Mouse (Mus musculus): Measurements from ENCODE around the gene Ociad1. TPM values are rescaled to one million over a fixed set of nuclear protein-coding genes. Genes with fewer than 3 reads are reported as not detected.
A peak's percentile ranks its signal among the peaks of the same experiment; 100 is the strongest.

Gene Ociad1
- polyA plus RNA-seq (2016; fragmentation: Nextera tagmentation; extraction: Ambion mirVana): 161 and 163 TPM in 2 replicates

- Histone ChIP-seq H3K4me3 (peak within 1 kb of the TSS; percentile 81), H3K27me3 (ENCODE audit: poor library complexity, severe bottlenecking) (no peaks in the 10 kb centered on the region), H3K4me1 (peaks cover 28% of the 10 kb centered on the region), H3K27ac (peak within 1 kb of the TSS; percentile 97), H3K9me3 (no peaks in the 10 kb centered on the region), H3K36me3 (replicated peaks) (peaks cover 35% of the 10 kb centered on the region)
- WGBS: under 1% methylated on average over 58 of the region's 58 CpGs
- peak; percentile 99 for DNase-seq (ENCODE audit: extremely low spot score, low spot score)
These were observed at the start of gene Ociad1 for GRCm38 (mm10) chr5:73292502-73293457. Gene Ociad1 (plus strand): TSS chr5:73292784.

- no peaks in the 10 kb centered on the region for H3K9me3 ChIP-seq
- H3K4me1 ChIP-seq: no peaks in the 10 kb centered on the region; the same call in 1 of the 2 replicates
- no peaks in the 10 kb centered on the region for H3K27me3 ChIP-seq (ENCODE audit: poor library complexity, severe bottlenecking)
- DNase-seq (ENCODE audit: extremely low spot score, low spot score): no peak
- 88% methylated on average over 13 of the region's 13 CpGs for WGBS
- H3K36me3 ChIP-seq (replicated peaks): peaks cover 2% of the 10 kb centered on the region; the same call in 1 of the 2 replicates
- H3K27ac ChIP-seq: no peak overlapping the region
- no peak overlapping the region for H3K4me3 ChIP-seq
These were observed 48.2 kb upstream of the Ociad1 start for GRCm38 (mm10) chr5:73244403-73244802.

- no peaks in the 10 kb centered on the region for H3K9me3 ChIP-seq
- peaks cover 5% of the 10 kb centered on the region; the same call in 1 of the 2 replicates for H3K36me3 ChIP-seq (replicated peaks)
- H3K27me3 ChIP-seq (ENCODE audit: poor library complexity, severe bottlenecking): no peaks in the 10 kb centered on the region
- H3K4me3 ChIP-seq: no peak overlapping the region
- H3K4me1 ChIP-seq: no peaks in the 10 kb centered on the region; the same call in 1 of the 2 replicates
- no peak for DNase-seq (ENCODE audit: extremely low spot score, low spot score)
- WGBS: 94% methylated on average over 6 of the region's 6 CpGs
- no peak overlapping the region for H3K27ac ChIP-seq
These were observed 46.2 kb upstream of the Ociad1 start for GRCm38 (mm10) chr5:73246414-73246813.

GRCm38 (mm10) chr5:73248211-73248610 is 44.4 kb upstream of the Ociad1 start:
- peaks cover 3% of the 10 kb centered on the region; the same call in 1 of the 2 replicates for H3K36me3 ChIP-seq (replicated peaks)
- H3K4me3 ChIP-seq: no peak overlapping the region
- H3K9me3 ChIP-seq: no peaks in the 10 kb centered on the region
- no peaks in the 10 kb centered on the region for H3K27me3 ChIP-seq (ENCODE audit: poor library complexity, severe bottlenecking)
- WGBS: 79% methylated on average over 8 of the region's 8 CpGs
- H3K27ac ChIP-seq: no peak overlapping the region
- no peak for DNase-seq (ENCODE audit: extremely low spot score, low spot score)
- 0 out of 2 replicates have a peak, but pooled peaks cover 6% of the 10 kb centered on the region for H3K4me1 ChIP-seq

GRCm38 (mm10) chr5:73249341-73249740 is 43.2 kb upstream of the Ociad1 start:
- no peak overlapping the region for H3K4me3 ChIP-seq
- peaks cover 3% of the 10 kb centered on the region; the same call in 1 of the 2 replicates for H3K36me3 ChIP-seq (replicated peaks)
- H3K9me3 ChIP-seq: no peaks in the 10 kb centered on the region
- WGBS: 92% methylated on average over 4 of the region's 4 CpGs
- H3K27ac ChIP-seq: no peak overlapping the region
- peaks cover 18% of the 10 kb centered on the region for H3K4me1 ChIP-seq
- no peak for DNase-seq (ENCODE audit: extremely low spot score, low spot score)
- no peaks in the 10 kb centered on the region for H3K27me3 ChIP-seq (ENCODE audit: poor library complexity, severe bottlenecking)

- no peak for DNase-seq (ENCODE audit: extremely low spot score, low spot score)
- peaks cover 33% of the 10 kb centered on the region for H3K4me1 ChIP-seq
- H3K27me3 ChIP-seq (ENCODE audit: poor library complexity, severe bottlenecking): no peaks in the 10 kb centered on the region; the same call in 1 of the 2 replicates
- H3K36me3 ChIP-seq (replicated peaks): peaks cover 3% of the 10 kb centered on the region; the same call in 1 of the 2 replicates
- no peak overlapping the region for H3K4me3 ChIP-seq
- no peaks in the 10 kb centered on the region for H3K9me3 ChIP-seq
- H3K27ac ChIP-seq: no peak overlapping the region
These were observed 39.8 kb upstream of the Ociad1 start for GRCm38 (mm10) chr5:73252739-73253138.

GRCm38 (mm10) chr5:73254660-73255059 is 37.9 kb upstream of the Ociad1 start:
- DNase-seq (ENCODE audit: extremely low spot score, low spot score): no peak
- H3K27ac ChIP-seq: peak overlapping the region; percentile 97

GRCm38 (mm10) chr5:73255321-73256251 is 37.0 kb upstream of the Ociad1 start:
- WGBS: under 1% methylated on average over 115 of the region's 129 CpGs
- peak overlapping the region; percentile 97 for H3K27ac ChIP-seq
- peaks cover 33% of the 10 kb centered on the region for H3K4me1 ChIP-seq
- H3K27me3 ChIP-seq (ENCODE audit: poor library complexity, severe bottlenecking): peaks cover 4% of the 10 kb centered on the region; the same call in 1 of the 2 replicates
- DNase-seq (ENCODE audit: extremely low spot score, low spot score): peak; percentile 66
- H3K36me3 ChIP-seq (replicated peaks): no peaks in the 10 kb centered on the region
- H3K4me3 ChIP-seq: peak overlapping the region; percentile 93
- no peaks in the 10 kb centered on the region for H3K9me3 ChIP-seq

More at GRCm38 (mm10) chr5:73254660-73255059, 37.9 kb upstream of the Ociad1 start:
- H3K4me1 ChIP-seq: peaks cover 33% of the 10 kb centered on the region
- 0 out of 2 replicates have a peak, but pooled peaks cover 3% of the 10 kb centered on the region for H3K36me3 ChIP-seq (replicated peaks)
- peaks cover 4% of the 10 kb centered on the region; the same call in 1 of the 2 replicates for H3K27me3 ChIP-seq (ENCODE audit: poor library complexity, severe bottlenecking)
- H3K4me3 ChIP-seq: peak overlapping the region; percentile 93
- WGBS: 65% methylated on average over 5 of the region's 5 CpGs
- H3K9me3 ChIP-seq: no peaks in the 10 kb centered on the region

GRCm38 (mm10) chr5:73256352-73257065 is 36.1 kb upstream of the Ociad1 start, which contains the start of gene Fryl:
Gene Fryl (minus strand): TSS chr5:73256619.
- peak within 1 kb of the TSS; percentile 97 for H3K27ac ChIP-seq

GRCm38 (mm10) chr5:73257096-73257495 is 35.5 kb upstream of the Ociad1 start:
- no peak for DNase-seq (ENCODE audit: extremely low spot score, low spot score)
- Histone ChIP-seq H3K27ac (peak overlapping the region; percentile 97), H3K9me3 (no peaks in the 10 kb centered on the region), H3K27me3 (ENCODE audit: poor library complexity, severe bottlenecking) (peaks cover 4% of the 10 kb centered on the region; the same call in 1 of the 2 replicates), H3K4me3 (peak overlapping the region; percentile 93), H3K4me1 (peaks cover 30% of the 10 kb centered on the region), H3K36me3 (replicated peaks) (no peaks in the 10 kb centered on the region)
- 7% methylated on average over 11 of the region's 11 CpGs for WGBS

More at GRCm38 (mm10) chr5:73256352-73257065, 36.1 kb upstream of the Ociad1 start, which contains the start of gene Fryl:
- DNase-seq (ENCODE audit: extremely low spot score, low spot score): peak; percentile 99
- Histone ChIP-seq H3K4me3 (peak within 1 kb of the TSS; percentile 93), H3K4me1 (peaks cover 33% of the 10 kb centered on the region), H3K9me3 (no peaks in the 10 kb centered on the region), H3K27me3 (ENCODE audit: poor library complexity, severe bottlenecking) (peaks cover 4% of the 10 kb centered on the region; the same call in 1 of the 2 replicates), H3K36me3 (replicated peaks) (no peaks in the 10 kb centered on the region)
- under 1% methylated on average over 44 of the region's 44 CpGs for WGBS

GRCm38 (mm10) chr5:73257723-73258122 is 34.9 kb upstream of the Ociad1 start:
- WGBS: 53% methylated on average over 8 of the region's 8 CpGs
- Histone ChIP-seq H3K4me3 (peak overlapping the region; percentile 93; the same call in 1 of the 2 replicates), H3K9me3 (no peaks in the 10 kb centered on the region), H3K36me3 (replicated peaks) (no peaks in the 10 kb centered on the region), H3K27me3 (ENCODE audit: poor library complexity, severe bottlenecking) (peaks cover 4% of the 10 kb centered on the region; the same call in 1 of the 2 replicates), H3K27ac (no peak overlapping the region), H3K4me1 (peaks cover 30% of the 10 kb centered on the region)
- DNase-seq (ENCODE audit: extremely low spot score, low spot score): no peak

Measured in forebrain, embryonic 10.5 days (tissue).